Mouse (Mus musculus) G1E (cell line): Measurements from ENCODE around the gene Arhgap24. TPM values are rescaled to one million over a fixed set of nuclear protein-coding genes. Genes with fewer than 3 reads are reported as not detected.

Experiments used
- ATAC-seq: 2 replicates; pipeline ENCODE4 v1.8.0; 2016; ENCODE audit warnings: mild to moderate bottlenecking; ENCODE audit not compliant: insufficient number of reproducible peaks, poor library complexity, low FRiP score, severe bottlenecking; ENCODE audit errors: extremely low read depth
- DNase-seq: peaks from one replicate; pipeline ENCODE4 v3.0.0; 2012; ENCODE audit warnings: low spot score
- H3K27me3 ChIP-seq: 2 replicates; pipeline ENCODE4 v1.6.1; 2012; ENCODE audit warnings: mild to moderate bottlenecking, low read length, inconsistent platforms; ENCODE audit not compliant: insufficient read depth
- H3K36me3 ChIP-seq: replicated peaks from 2 replicates; pipeline ENCODE3; 2012; ENCODE audit warnings: mild to moderate bottlenecking, inconsistent platforms
- H3K4me1 ChIP-seq: 2 replicates; pipeline ENCODE4 v1.6.1; 2012; ENCODE audit warnings: low read depth, low read length, inconsistent platforms, mixed read lengths; ENCODE audit not compliant: insufficient read depth
- H3K4me3 ChIP-seq: 2 replicates; pipeline ENCODE4 v1.5.1; 2012; ENCODE audit warnings: low read depth, mild to moderate bottlenecking, inconsistent platforms, low read length, moderate library complexity, mixed read lengths
- H3K9me3 ChIP-seq: replicated peaks from 2 replicates; pipeline ENCODE4 v1.6.1; 2012; ENCODE audit warnings: inconsistent platforms
- CTCF ChIP-seq: IDR thresholded peaks from 2 replicates; pipeline ENCODE4 v1.5.1; 2012; ENCODE audit warnings: low read depth, low read length, inconsistent platforms, mixed read lengths
- GATA1 ChIP-seq: IDR thresholded peaks from 2 replicates; pipeline ENCODE4 v1.6.1; 2012; ENCODE audit warnings: borderline replicate concordance, low read length, inconsistent platforms, mixed read lengths
- GATA2 ChIP-seq: IDR thresholded peaks from 2 replicates; pipeline ENCODE4 v1.6.1; 2012; ENCODE audit warnings: low read depth, low read length, inconsistent platforms, borderline replicate concordance
- POLR2AphosphoS5 ChIP-seq: IDR thresholded peaks from 2 replicates; pipeline ENCODE4 v1.6.1; 2012; ENCODE audit warnings: low read depth, low read length, inconsistent platforms; ENCODE audit not compliant: insufficient replicate concordance
- TAL1 ChIP-seq: conservative IDR thresholded peaks from 2 replicates; pipeline ENCODE4 v1.6.1; 2012; ENCODE audit warnings: low read depth, low read length, inconsistent platforms, mixed read lengths
- polyA plus RNA-seq: library from polyadenylated mRNA; stranded (reverse); fragments of >175 nt; gene quantifications from 2 replicates; pipeline ENCODE4 v1.2.3, GENCODE M21; 2012
- total RNA-seq, 2 experiments: library from RNA; stranded (forward) in 1 of 2; stranded (reverse) in 1 of 2; fragments of 200-1000 nt in 1 of 2; fragments of >200 nt in 1 of 2; fragmentation: Nextera tagmentation in 1 of 2; gene quantifications; 2 replicates each; pipeline ENCODE4 v1.2.3; 2014 to 2017

The Arhgap24 gene
- total and polyA plus RNA-seq, 3 experiments: 0.22 TPM; not detected in 2

- Histone ChIP-seq H3K27me3 (no peaks in the 10 kb centered on the region), H3K4me1 (no peaks in the 10 kb centered on the region), H3K9me3 (peaks cover 33% of the 10 kb centered on the region), H3K4me3 (no peak overlapping the region), H3K36me3 (no peaks in the 10 kb centered on the region)
- ATAC-seq: no peak
- TF ChIP-seq CTCF (no peak), GATA2 (no peak), POLR2AphosphoS5 (no peak), GATA1 (no peak), TAL1 (no peak)
- DNase-seq: no peak
These were observed 27.0 kb downstream of the Arhgap24 start for GRCm38 (mm10) chr5:102508162-102508561.

DNA sequence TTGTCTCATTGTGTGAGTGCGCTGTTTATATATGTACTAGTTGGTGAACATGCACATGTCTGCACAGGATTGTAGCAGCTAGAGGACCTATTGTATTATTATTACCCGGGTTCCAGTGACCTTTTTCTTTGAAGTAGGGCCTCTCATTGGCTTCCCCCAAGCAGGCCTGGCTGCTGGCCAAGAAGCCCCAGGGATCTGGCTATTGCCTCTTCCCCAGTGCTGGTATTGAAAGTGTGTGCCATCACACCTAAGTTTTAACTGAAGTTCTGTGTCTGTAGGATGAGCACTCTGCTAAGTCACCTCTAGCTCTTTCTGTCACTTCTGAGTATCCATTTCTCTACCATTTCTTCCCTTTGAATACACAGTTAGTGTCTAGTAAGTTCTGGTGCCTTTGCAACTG, 28.2 kb downstream of the Arhgap24 start:
- ATAC-seq: no peak
- Histone ChIP-seq H3K4me1 (no peaks in the 10 kb centered on the region), H3K36me3 (no peaks in the 10 kb centered on the region), H3K27me3 (no peaks in the 10 kb centered on the region), H3K4me3 (no peak overlapping the region), H3K9me3 (peaks cover 45% of the 10 kb centered on the region)
- no peak for TF ChIP-seq CTCF
- TF ChIP-seq GATA1: no peak
- no peak for TF ChIP-seq GATA2
- TF ChIP-seq POLR2AphosphoS5: no peak
- TF ChIP-seq TAL1: no peak
- DNase-seq: no peak

GRCm38 (mm10) chr5:102511651-102512050, 30.5 kb downstream of the Arhgap24 start:
- H3K4me3 ChIP-seq: no peak overlapping the region
- H3K4me1 ChIP-seq: no peaks in the 10 kb centered on the region
- TF ChIP-seq POLR2AphosphoS5 (no peak), GATA2 (no peak), CTCF (no peak)
- ATAC-seq (no peak), DNase-seq (no peak)
- no peaks in the 10 kb centered on the region for H3K36me3 ChIP-seq
- no peaks in the 10 kb centered on the region for H3K27me3 ChIP-seq
- H3K9me3 ChIP-seq: peaks cover 35% of the 10 kb centered on the region

DNA sequence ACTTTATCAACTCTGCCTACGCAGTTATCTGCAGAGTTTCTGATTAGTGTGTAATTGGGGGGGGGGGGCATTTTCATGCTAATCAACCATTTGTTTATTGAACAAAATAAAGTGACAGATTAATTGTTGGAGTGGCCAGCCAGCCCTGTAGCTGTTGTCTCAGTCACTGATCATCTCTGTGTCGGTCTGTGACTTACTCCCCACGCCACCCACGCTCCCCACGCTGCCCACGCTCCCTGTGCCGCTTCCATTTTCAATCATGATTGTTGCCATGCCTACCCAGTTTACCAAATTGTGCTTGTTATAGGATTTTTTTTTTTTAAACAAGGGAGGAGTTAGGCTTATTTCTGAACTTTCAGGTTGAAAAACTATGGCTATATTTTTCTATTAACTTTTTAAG, 34.3 kb downstream of the Arhgap24 start:
- TF ChIP-seq GATA2: no peak
- TF ChIP-seq CTCF: no peak
- TF ChIP-seq GATA1: no peak
- no peak for TF ChIP-seq TAL1
- no peak for TF ChIP-seq POLR2AphosphoS5
- ATAC-seq (no peak), DNase-seq (no peak)
- Histone ChIP-seq H3K4me3 (no peak overlapping the region), H3K27me3 (no peaks in the 10 kb centered on the region), H3K9me3 (peaks cover 47% of the 10 kb centered on the region), H3K36me3 (no peaks in the 10 kb centered on the region), H3K4me1 (no peaks in the 10 kb centered on the region)

GRCm38 (mm10) chr5:102520506-102520905, 39.3 kb downstream of the Arhgap24 start:
- Histone ChIP-seq H3K4me3 (no peak overlapping the region), H3K27me3 (no peaks in the 10 kb centered on the region), H3K9me3 (peaks cover 39% of the 10 kb centered on the region), H3K36me3 (no peaks in the 10 kb centered on the region), H3K4me1 (no peaks in the 10 kb centered on the region)
- TF ChIP-seq TAL1: no peak
- ATAC-seq (no peak), DNase-seq (no peak)

GRCm38 (mm10) chr5:102535311-102535710, 54.1 kb downstream of the Arhgap24 start:
- H3K4me1 ChIP-seq: no peaks in the 10 kb centered on the region
- H3K27me3 ChIP-seq: no peaks in the 10 kb centered on the region
- H3K9me3 ChIP-seq: peaks cover 36% of the 10 kb centered on the region
- no peak for DNase-seq
- no peak for ATAC-seq
- TF ChIP-seq GATA2 (no peak), TAL1 (no peak), CTCF (no peak), GATA1 (no peak), POLR2AphosphoS5 (no peak)
- no peaks in the 10 kb centered on the region for H3K36me3 ChIP-seq
- H3K4me3 ChIP-seq: no peak overlapping the region

DNA sequence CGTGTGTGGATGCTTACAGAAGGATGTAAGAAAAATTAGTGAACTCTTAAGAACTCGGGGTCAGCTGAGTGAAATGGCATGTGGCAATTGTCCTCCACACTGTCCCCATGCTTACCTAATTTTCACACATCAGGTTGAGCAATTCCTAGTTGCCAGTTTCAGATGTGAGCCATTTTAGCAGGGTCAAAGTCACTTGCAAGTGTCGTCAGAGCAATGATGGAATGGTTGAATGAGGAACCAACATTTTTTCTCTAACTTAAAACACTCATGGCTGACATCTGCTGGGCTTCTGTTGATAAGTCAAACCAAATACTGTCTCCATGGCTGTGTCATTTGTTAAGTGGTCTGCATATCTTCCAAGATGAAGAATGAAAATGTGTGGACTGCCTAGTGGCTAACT, 56.6 kb downstream of the Arhgap24 start:
- no peak for DNase-seq
- Histone ChIP-seq H3K4me1 (no peaks in the 10 kb centered on the region), H3K27me3 (no peaks in the 10 kb centered on the region), H3K4me3 (no peak overlapping the region), H3K36me3 (no peaks in the 10 kb centered on the region), H3K9me3 (peaks cover 32% of the 10 kb centered on the region)
- TF ChIP-seq TAL1 (no peak), GATA2 (no peak), CTCF (no peak), POLR2AphosphoS5 (no peak), GATA1 (no peak)
- no peak for ATAC-seq
